Mouse (Mus musculus) cerebellum, adult 2 months (tissue): Measurements from ENCODE around the gene Pde10a. TPM values are rescaled to one million over a fixed set of nuclear protein-coding genes. Genes with fewer than 3 reads are reported as not detected.

ENCODE experiments used
- DNase-seq, 2 experiments: peaks; one replicate each; pipeline ENCODE4 v3.0.0; 2021
- H3K27ac ChIP-seq: fragments of 200-500 bp; 2 replicates; pipeline ENCODE4 v1.5.1; 2012; ENCODE audit warnings: low read length, control low read depth, inconsistent platforms; ENCODE audit not compliant: insufficient read depth
- H3K27me3 ChIP-seq: fragments of 200-500 bp; 2 replicates; pipeline ENCODE4 v1.6.1; 2012; ENCODE audit warnings: inconsistent platforms, mild to moderate bottlenecking, low read length, moderate library complexity; ENCODE audit not compliant: control insufficient read depth, insufficient read depth
- H3K4me1 ChIP-seq: fragments of 200-500 bp; 2 replicates; pipeline ENCODE4 v1.6.1; 2011; ENCODE audit warnings: low read length; ENCODE audit not compliant: control insufficient read depth, insufficient read depth
- H3K4me3 ChIP-seq: fragments of 200-500 bp; replicated peaks from 2 replicates; pipeline ENCODE3; 2011; ENCODE audit warnings: mild to moderate bottlenecking, low read depth, low read length, control low read depth; ENCODE audit not compliant: insufficient read depth
- CTCF ChIP-seq: fragments of 200-500 bp; IDR thresholded peaks from 2 replicates; pipeline ENCODE4 v1.5.1; 2011; ENCODE audit warnings: low read depth, mild to moderate bottlenecking, control low read depth, low read length, moderate library complexity, borderline replicate concordance; ENCODE audit not compliant: insufficient read depth
- POLR2A ChIP-seq: fragments of 200-500 bp; IDR thresholded peaks from 2 replicates; pipeline ENCODE4 v1.6.1; 2011; ENCODE audit warnings: low read length, control low read depth, borderline replicate concordance; ENCODE audit not compliant: insufficient read depth
- WGBS: fragments of 180-500 bp; shearing (Covaris S2); methylation state at CpG from one replicate; pipeline ENCODE4 v1.1.7; 2018; 5-methylcytosine and 5-hydroxymethylcytosine counted together
- polyA plus RNA-seq: library from polyadenylated mRNA; depleted of rRNA; stranded (reverse); fragments of >200 nt; gene quantifications from 2 replicates; pipeline ENCODE4 v1.2.3, GENCODE M21; 2012

Pde10a gene
- polyA plus RNA-seq, 1 experiment, result 40.9 TPM

DNA sequence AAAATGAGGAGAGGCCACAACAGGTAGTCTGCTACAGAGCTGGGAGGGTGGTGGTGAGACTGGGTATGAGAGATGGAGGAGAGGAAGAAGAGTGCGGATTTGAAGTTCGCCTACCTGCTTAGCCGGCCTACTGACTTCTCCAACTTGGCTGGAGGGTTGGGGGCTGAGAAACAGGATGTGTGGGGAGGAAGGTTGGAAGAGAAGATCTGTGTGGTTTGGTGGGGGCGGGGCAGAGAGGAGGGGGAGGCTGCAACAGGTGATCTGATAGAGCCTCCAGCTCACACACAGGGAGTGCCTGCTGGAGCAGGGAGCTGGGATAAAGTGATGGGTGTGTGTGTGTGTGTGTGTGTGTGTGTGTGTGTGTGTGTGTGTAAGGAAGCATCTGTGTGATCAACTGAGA is 479.3 kb downstream of the Pde10a start:
- 79% methylated on average over 4 of the region's 4 CpGs for WGBS
- no peaks in the 10 kb centered on the region for H3K4me1 ChIP-seq
- DNase-seq, result no peak
- H3K27me3 ChIP-seq, result no peaks in the 10 kb centered on the region
- H3K4me3 ChIP-seq, result no peak overlapping the region
- H3K27ac ChIP-seq, result no peak overlapping the region
- no peak for TF ChIP-seq POLR2A
- TF ChIP-seq CTCF, result no peak

DNA sequence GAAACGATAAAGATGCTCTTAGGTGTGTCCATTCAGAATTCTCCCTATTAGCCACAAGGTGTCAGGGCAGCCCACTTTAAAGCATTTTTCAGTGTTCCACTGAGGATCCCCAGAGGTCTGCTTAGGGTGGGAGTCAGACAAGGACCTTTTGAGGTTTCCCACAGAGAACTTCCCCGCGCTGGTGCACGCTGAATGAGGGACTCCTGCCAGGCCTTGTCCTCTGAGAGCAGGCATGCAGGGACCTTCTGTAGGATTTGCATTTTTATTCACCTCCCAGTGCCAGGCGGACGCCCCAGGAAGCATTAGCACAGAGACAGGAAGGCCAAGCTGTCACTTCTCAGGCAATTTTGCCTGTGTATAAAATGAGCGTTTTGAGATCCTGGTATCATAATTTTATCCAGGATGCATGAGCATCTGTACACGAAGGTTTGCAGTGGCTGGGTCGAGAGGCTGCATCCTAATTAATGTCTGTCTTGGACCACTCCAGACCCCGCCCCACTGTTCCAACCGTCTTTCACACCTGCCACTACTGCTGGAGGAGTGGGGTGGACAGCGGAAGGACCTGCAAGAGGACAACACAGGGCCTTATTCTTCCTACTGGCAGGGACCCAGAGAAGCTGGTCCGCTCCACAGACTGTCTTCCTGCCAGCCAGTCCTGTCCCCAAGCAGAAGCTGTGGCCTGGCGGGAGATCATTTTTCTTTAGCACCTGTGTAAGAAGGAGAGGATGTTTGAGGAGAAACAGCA is 498.2 kb downstream of the Pde10a start:
- Histone ChIP-seq H3K27ac (peak overlapping the region; percentile 29), H3K4me1 (peaks cover 6% of the 10 kb centered on the region; the same call in 1 of the 2 replicates), H3K4me3 (peak overlapping the region; percentile 4), H3K27me3 (no peaks in the 10 kb centered on the region)
- DNase-seq, result peak; percentile 77
- 6% methylated on average over 14 of the region's 14 CpGs for WGBS
- no peak for TF ChIP-seq POLR2A
- peak; percentile 55; the same call in 1 of the 2 replicates for TF ChIP-seq CTCF

DNA sequence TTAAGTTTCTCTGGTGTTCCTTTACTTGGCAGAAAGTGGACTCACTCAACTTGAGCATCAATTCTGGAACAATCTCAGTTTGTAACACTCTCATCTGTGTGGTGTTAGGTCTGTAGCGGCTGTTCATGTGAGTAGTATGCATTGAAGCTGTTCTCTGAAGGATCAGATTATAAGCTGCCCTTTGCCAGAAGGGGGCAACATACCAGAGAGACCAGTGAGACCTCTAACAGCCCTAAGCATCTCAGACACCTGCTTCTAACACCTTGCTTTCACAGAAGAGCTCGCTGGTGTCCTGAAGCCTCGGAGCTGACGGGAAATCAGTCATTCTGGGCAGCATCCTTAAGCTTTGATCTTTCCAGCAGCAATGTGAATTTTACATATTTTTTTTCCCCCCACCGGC is 505.0 kb downstream of the Pde10a start:
- Histone ChIP-seq H3K4me1 (peaks cover 10% of the 10 kb centered on the region; the same call in 1 of the 2 replicates), H3K27ac (no peak overlapping the region), H3K4me3 (no peak overlapping the region), H3K27me3 (no peaks in the 10 kb centered on the region)
- 80% methylated on average over 5 of the region's 5 CpGs for WGBS
- TF ChIP-seq CTCF (no peak), POLR2A (no peak)
- peak in 1 of 2 experiments; percentile 28 for DNase-seq

DNA sequence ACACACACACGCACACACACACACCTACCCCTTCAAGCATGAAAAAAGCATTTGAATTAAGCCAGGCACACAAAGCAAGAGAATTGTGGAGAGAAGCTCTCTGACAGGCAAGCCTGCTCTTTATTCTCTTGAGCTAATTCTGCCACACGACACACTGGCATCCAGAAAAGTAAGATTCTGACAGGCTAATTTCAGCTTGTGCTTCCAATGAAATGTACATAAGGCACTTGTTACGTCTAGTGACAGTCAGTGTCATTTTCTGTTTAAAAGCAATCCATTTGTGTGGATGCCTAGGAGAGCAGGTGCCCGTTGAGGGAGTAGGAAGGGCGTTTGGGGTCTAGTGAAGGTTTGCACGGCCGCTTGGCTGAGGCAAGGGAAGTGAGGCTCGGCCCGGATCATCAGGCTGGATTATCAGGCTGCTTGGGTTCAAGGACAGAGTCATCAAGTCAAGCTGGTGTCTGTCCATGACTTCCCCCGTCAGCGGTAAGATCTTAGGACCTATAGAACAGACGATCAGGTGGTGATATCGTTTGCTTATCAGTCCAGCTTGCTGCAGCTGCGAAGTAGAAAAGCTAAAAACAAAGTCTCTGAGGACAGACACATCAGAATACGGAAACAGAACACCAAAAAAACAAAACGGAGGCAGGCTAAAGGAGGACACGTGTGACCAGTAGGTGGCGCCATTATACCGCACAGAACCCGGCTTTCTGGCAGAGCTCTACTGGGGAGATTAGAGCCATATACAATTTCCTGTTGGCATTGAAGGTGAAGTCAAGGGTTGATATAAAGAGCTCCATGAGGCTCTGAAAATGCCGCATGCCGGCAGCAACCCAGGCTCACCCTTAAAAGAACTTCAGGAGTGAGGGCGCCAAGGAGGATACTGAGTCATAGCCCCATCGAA is 506.3 kb downstream of the Pde10a start:
- H3K4me1 ChIP-seq, result peaks cover 10% of the 10 kb centered on the region; the same call in 1 of the 2 replicates
- 7% methylated on average over 24 of the region's 24 CpGs for WGBS
- no peaks in the 10 kb centered on the region for H3K27me3 ChIP-seq
- H3K27ac ChIP-seq, result peak overlapping the region; percentile 77
- peak; percentile 17; the same call in 1 of the 2 replicates for TF ChIP-seq POLR2A
- TF ChIP-seq CTCF, result peak; percentile 93
- peak; percentile 93 for DNase-seq
- H3K4me3 ChIP-seq, result peak overlapping the region; percentile 56

DNA sequence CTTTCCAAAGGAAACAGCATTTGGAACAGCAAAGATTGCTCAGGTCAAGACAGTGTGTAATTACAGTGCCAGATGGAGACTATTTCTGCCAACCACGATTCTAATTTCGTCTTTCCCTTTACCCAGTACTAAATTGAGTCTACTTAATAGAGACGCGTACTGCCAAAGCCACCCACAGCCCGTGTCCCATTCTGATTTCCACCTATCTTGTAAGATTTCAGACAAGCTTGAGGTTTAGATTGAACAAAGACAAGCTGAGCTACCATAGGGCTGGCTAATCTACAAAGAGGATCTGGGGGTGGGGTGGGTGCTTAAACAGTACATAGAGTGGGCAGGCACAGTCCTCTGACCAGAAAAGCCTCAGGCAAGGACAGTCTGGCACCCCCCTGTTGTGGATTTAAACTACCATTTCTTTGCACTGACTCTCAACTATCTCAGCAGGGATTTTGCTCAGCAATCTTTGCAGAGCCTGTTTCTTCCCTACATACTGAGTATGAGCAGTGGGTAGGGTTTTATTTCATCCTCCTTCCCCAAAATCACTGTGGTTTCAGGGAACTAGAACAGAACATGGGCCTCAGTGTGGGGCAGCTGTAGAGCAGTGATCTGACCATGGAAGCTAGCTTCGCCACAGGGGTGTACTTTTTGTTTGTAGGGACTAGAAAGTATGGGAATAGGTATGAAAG is 507.3 kb downstream of the Pde10a start:
- Histone ChIP-seq H3K27ac (peak overlapping the region; percentile 77), H3K4me1 (peaks cover 10% of the 10 kb centered on the region; the same call in 1 of the 2 replicates), H3K27me3 (no peaks in the 10 kb centered on the region), H3K4me3 (peak overlapping the region; percentile 6)
- TF ChIP-seq CTCF (no peak), POLR2A (no peak)
- peak; percentile 76 to 93 for DNase-seq
- 13% methylated on average over 6 of the region's 6 CpGs for WGBS

DNA sequence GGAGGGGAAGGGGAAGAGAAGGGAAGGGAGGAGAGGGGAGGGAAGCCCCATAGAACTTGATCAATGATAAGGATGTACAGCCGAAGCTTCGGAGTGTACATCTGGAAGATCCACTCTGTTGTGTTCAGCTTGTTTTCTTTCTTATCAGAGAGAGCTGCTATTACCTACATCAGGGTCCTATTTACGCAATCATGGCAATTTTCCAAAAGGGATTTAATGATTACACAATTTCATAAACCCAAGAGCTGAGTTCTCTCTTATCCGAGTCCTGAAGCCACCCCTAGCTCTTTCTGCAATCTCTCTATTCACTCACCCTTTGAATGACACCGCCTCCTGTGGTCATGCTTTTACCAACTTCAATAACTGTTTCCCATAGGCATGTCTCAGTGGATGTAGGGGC is 508.3 kb downstream of the Pde10a start:
- no peak for DNase-seq
- TF ChIP-seq POLR2A (no peak), CTCF (no peak)
- H3K4me1 ChIP-seq, result peaks cover 10% of the 10 kb centered on the region; the same call in 1 of the 2 replicates
- H3K4me3 ChIP-seq, result no peak overlapping the region
- H3K27me3 ChIP-seq, result no peaks in the 10 kb centered on the region
- 96% methylated on average over 5 of the region's 5 CpGs for WGBS
- H3K27ac ChIP-seq, result no peak overlapping the region
